8 mouse cellular contexts compared by ENCODE assay signal in genomic region chr8:84600311-84600907, GRCm38 (mm10).
DNase-seq lines count a peak whose midpoint lies in the region; ATAC-seq and TF ChIP-seq lines count a peak whose summit lies in the region.

No protein-coding gene starts in this region.

- no peak for TF ChIP-seq CTCF in heart, adult 2 months (IDR thresholded peaks at IDR 0.05)

- ATAC-seq in hindbrain, embryonic 14.5 days (ENCODE audit: low FRiP score): peak; percentile 35; the same call in 1 of the 2 replicates
- ATAC-seq in midbrain, embryonic 15.5 days (replicated peaks): no peak; the same call in none of the 2 replicates
- no peak for ATAC-seq in cerebellum, adult (ENCODE audit: insufficient number of reproducible peaks, low FRiP score, low TSS enrichment)

- intact Hi-C loops in heart, adult 2 months (cut with DNase I): no loop called here
- intact Hi-C loops in heart, postnatal 25 days (cut with DNase I): no loop called here

- no peak overlapping the region for H3K4me3 ChIP-seq in heart, adult 2 months
- peak overlapping the region; percentile 40 for H3K4me3 ChIP-seq in brown adipose tissue, adult 24 weeks (ENCODE audit: insufficient read depth, low read depth, low read length)
- peak overlapping the region; percentile 11 for H3K4me3 ChIP-seq in hindbrain, embryonic 14.5 days (replicated peaks; ENCODE audit: low read length)
- H3K4me3 ChIP-seq in midbrain, embryonic 15.5 days: peak overlapping the region; percentile 23

- TF ChIP-seq EP300 in heart, adult 2 months (IDR thresholded peaks at IDR 0.05; ENCODE audit: insufficient read depth, low read depth, low read length): no peak

- H3K79me2 ChIP-seq in heart, adult 2 months (replicated peaks; ENCODE audit: control insufficient read depth, insufficient read depth, low read length): no peaks in the 10 kb centered on the region

- peak overlapping the region; percentile 60 for H3K9ac ChIP-seq in heart, adult 2 months (ENCODE audit: low read depth, low read length)
- H3K9ac ChIP-seq in hindbrain, embryonic 14.5 days: peak overlapping the region; percentile 44
- H3K9ac ChIP-seq in midbrain, embryonic 15.5 days: peak overlapping the region; percentile 25

- H3K27me3 ChIP-seq in heart, adult 2 months (ENCODE audit: control insufficient read depth, insufficient read depth, low read length): peaks cover 4% of the 10 kb centered on the region; the same call in 1 of the 2 replicates
- no peaks in the 10 kb centered on the region for H3K27me3 ChIP-seq in hindbrain, embryonic 14.5 days (ENCODE audit: control insufficient read depth, insufficient read depth, low read length)
- H3K27me3 ChIP-seq in midbrain, embryonic 15.5 days (replicated peaks): 0 out of 2 replicates have a peak, but pooled peaks cover 2% of the 10 kb centered on the region

- no peak for DNase-seq in heart, adult 2 months
- no peak for DNase-seq in heart, postnatal 25 days (ENCODE audit: low spot score)
- no peak for DNase-seq in hindbrain, embryonic 14.5 days (ENCODE audit: low spot score)
- DNase-seq in adrenal gland, postnatal 36 days: no peak
- DNase-seq in right cerebral cortex, postnatal 36 days (ENCODE audit: low spot score in 2 of 2): no peak

- peak overlapping the region; percentile 48 for H3K4me2 ChIP-seq in hindbrain, embryonic 14.5 days (replicated peaks)
- H3K4me2 ChIP-seq in midbrain, embryonic 15.5 days: peak overlapping the region; percentile 52

- H3K36me3 ChIP-seq in heart, adult 2 months (ENCODE audit: control insufficient read depth, insufficient read depth, low read length): no peaks in the 10 kb centered on the region
- H3K36me3 ChIP-seq in hindbrain, embryonic 14.5 days (replicated peaks; ENCODE audit: control insufficient read depth, insufficient read depth): peaks cover 16% of the 10 kb centered on the region; the same call in 1 of the 2 replicates
- H3K36me3 ChIP-seq in midbrain, embryonic 15.5 days (replicated peaks): peaks cover 5% of the 10 kb centered on the region; the same call in 1 of the 2 replicates

- no peak overlapping the region for H3K27ac ChIP-seq in heart, adult 2 months
- H3K27ac ChIP-seq in brown adipose tissue, adult 24 weeks (replicated peaks; ENCODE audit: low read depth, low read length): peak overlapping the region; percentile 72
- no peak overlapping the region for H3K27ac ChIP-seq in hindbrain, embryonic 14.5 days
- no peak overlapping the region for H3K27ac ChIP-seq in midbrain, embryonic 15.5 days

- WGBS in heart, adult 2 months: 28% methylated on average over 26 of the region's 26 CpGs
- 6% methylated on average over 26 of the region's 26 CpGs for WGBS in hindbrain, embryonic 14.5 days
- 7% methylated on average over 26 of the region's 26 CpGs for WGBS in midbrain, embryonic 15.5 days

- no peak for TF ChIP-seq POLR2A in heart, adult 2 months (IDR thresholded peaks at IDR 0.05; ENCODE audit: insufficient read depth, low read depth, low read length)

- no peaks in the 10 kb centered on the region; the same call in 1 of the 2 replicates for H3K4me1 ChIP-seq in heart, adult 2 months (ENCODE audit: control insufficient read depth, insufficient read depth, low read length)
- H3K4me1 ChIP-seq in brown adipose tissue, adult 24 weeks (ENCODE audit: control insufficient read depth, insufficient read depth, insufficient read length, low read length): peaks cover 10% of the 10 kb centered on the region
- H3K4me1 ChIP-seq in hindbrain, embryonic 14.5 days (replicated peaks; ENCODE audit: control insufficient read depth, insufficient read depth, low read length): peaks cover 15% of the 10 kb centered on the region
- peaks cover 17% of the 10 kb centered on the region for H3K4me1 ChIP-seq in midbrain, embryonic 15.5 days

- no peaks in the 10 kb centered on the region for H3K9me3 ChIP-seq in hindbrain, embryonic 14.5 days (ENCODE audit: control insufficient read depth, low read length)
- H3K9me3 ChIP-seq in midbrain, embryonic 15.5 days: no peaks in the 10 kb centered on the region
